Mouse (Mus musculus) adrenal gland, postnatal 10 days (tissue): ENCODE data around the gene Rcor2. TPM values are rescaled to one million over a fixed set of nuclear protein-coding genes. Genes with fewer than 3 reads are reported as not detected.

Experiments
- DNase-seq: peaks from one replicate; pipeline ENCODE4 v3.0.0; 2021; ENCODE audit warnings: mixed read lengths
- total RNA-seq, 2 experiments: library from RNA; stranded (reverse); gene quantifications; 2 replicates each; pipeline ENCODE4 v1.2.3; 2021

Gene Rcor2
- total RNA-seq, 2 experiments from 2014 or later = 4.5 to 7.6 TPM

DNA sequence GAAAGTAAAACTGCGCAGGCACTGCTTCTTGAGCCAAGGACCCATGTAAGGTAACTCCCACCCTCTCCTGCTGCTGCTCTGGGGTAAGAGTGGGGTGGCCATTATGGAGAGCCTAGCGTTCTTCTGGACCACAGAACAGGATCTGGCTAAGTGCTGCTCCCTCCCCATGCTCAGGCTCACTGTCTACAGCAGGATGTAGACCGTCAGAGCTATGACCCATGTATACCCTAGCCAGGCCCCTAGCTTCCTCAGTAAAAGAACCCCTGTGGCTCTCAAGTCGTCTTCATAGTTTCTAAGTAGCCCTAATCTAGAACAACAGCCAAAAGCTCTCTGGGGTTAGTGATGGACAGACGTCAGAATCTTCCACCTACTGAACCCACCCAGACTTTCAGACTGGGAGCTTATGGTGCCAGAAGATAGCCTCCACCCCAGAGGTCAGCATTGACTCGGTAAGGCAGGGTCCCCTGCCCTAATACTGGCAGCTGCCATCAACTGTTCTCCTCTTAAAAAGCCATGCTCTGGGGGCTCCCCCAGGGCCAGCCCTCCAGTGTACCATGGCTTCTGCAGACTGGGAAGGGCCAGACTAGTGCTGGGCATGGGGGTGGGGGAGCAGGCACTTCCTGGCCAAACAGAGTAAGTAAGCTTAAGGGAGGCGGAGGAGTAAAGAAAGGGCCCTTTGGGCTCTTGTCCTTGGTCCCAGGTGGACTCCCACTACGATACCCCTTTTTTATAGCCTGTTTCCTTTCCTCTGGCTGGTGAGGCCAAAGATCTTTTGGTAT, 27.2 kb downstream of the Rcor2 start:
- no peak for DNase-seq

DNA sequence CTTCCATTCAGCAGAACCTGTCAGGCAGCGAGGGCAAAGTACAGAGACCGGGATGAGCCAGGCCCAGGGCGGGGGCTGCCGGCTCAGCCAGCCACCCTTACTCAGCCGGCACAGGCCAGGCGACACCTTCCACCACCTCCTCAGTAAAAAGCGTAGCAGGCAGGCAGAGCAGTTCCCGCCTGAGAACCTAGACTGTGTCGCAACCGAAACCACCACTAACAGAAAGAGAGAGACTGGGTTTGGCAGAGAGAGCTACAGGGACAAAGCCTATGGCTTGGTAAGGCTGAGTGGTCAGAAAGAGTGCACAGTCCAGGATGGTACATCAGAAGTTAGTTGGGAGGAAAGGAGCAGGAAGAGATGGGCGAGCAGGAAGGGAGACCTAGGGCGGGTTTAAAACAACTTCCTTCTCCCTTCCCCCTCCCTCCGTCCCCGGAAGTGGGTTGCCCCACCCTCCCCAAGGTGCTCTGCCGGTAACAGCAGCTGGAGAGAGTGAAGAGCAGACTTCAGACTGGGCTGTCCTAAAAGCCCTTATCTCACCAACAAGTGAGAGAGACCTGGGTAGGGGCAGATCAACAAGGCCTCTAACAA, 28.0 kb downstream of the Rcor2 start:
- DNase-seq = peak; percentile 37

DNA sequence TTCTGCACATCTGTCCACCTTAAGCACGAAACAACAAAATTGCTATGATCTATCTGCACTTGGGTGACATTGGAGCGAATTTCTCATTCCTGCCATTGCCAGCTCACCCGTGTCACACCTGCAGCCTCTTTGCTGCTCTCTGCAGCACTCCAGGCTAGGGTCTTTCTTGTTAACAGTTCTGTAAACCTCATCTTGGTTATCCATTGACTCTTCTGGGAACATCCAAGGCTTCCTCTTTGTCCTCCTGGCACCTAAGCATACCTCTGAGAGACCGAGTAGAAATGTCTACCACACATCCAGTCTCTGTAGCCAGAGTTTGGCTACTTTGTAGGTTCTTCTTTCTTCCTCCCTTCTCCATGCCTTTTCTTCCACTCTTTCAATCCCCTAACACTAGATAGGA, 28.8 kb downstream of the Rcor2 start:
- no peak for DNase-seq

DNA sequence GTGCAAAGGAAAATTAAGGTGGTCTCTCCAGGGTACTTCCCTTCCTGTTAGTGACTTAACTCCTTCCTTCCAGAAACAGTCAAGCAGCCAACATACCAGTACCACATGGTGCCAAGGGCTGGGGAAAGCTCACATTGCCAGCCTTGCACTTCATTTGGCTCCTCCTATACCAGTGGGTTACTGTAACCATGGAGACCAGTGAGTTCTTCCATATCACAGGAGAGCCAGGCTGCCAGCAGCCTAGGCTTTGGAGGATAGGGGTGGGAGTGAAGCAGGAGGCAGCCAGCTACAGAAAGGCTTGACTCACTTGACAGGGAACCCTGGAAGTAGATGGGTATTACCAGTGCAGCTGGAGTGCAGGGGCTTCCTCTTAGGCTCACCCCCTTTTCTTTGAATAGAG, 31.9 kb downstream of the Rcor2 start:
- DNase-seq = no peak

DNA sequence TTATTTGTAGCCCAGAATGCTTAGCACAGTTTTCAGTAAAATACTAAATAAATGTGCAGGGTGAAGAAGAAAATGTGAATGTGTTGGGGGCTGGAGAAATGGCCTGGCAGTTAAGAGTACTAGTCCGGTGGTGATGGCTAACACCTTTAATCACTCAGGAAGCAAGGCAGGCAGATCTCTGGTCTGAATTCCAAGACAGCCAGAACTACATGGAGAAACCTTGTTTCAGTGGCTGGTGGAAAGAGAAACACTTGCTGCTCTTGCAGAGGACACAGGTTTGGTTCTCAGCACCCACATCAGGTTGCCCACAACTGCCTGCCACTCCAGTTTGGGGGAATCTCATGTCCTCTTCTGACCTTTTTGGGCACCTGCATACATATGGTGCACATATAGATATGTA, 33.0 kb downstream of the Rcor2 start:
- DNase-seq = no peak

DNA sequence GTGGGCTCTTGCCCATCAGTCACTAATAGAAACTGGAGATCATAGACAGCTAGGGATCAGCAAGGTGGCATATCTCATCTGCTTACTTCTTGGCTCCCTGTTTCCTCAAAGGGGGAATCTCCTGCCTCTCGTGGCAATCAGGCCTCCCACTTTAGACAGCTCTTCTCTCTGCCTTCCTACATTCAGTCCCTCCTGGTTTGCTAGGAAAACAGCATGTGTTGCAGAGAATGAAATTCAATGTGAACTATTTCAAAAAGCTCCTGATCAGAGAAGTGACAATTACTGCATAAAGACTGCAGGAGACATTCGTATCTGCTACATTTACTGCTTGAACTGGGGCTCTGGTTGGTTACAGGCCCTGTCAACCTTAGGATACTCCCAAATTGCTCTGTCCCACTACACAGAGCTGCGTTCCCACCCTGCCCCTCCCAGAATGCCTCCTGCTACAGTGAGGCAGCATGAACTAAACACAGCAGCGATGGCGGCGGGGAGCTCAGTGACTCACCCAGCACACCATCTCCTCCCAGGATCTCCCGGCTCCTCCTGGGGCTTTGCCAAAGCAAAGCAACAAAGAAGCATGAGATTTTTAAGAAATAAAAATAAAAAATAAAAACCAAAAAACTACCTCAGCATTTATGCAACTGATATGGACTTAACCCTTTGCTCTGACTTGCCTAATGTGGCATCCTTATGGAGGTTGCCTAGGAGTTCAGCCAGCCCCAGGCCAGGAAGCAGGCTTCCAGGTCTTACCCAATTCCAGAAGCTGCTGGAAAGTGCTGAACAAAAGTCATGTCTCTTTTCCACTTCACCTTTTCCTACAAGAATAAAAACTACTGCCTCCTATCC, 34.7 kb downstream of the Rcor2 start:
- DNase-seq = peak; percentile 71

DNA sequence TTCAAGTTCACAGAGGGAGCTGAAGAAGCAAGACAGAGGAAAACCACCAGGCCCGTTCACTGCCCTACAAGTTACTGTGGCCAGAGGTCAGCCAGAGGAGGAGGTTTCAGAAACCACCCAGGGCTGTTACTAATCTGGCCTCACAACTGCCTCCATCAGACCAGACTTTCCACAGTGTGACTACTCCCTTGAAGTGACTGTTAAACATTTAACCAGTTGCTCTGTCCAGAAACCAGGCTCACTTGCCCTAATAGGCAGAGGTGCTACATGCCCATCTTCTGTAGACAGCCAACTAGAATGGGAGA, 35.3 kb downstream of the Rcor2 start:
- DNase-seq = no peak

DNA sequence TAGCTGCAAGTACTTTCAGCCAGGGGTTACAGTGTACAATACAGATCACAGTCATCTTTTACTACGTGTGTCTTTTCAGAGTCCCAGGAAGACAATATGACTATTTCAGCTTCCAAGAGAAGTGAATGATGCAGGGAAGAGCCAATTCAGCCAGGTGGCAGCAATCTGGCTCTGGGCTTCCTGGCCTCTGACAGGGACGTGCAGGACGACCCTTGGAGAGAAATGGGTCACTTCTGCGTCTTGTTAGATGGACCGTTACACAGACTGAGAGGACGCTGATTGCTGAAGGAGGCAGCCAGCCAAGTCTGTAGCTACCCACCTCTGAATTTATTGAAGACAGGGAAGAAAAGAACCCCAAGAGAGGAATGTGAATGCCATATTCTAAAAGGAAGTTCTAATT, 36.7 kb downstream of the Rcor2 start:
- no peak for DNase-seq

DNA sequence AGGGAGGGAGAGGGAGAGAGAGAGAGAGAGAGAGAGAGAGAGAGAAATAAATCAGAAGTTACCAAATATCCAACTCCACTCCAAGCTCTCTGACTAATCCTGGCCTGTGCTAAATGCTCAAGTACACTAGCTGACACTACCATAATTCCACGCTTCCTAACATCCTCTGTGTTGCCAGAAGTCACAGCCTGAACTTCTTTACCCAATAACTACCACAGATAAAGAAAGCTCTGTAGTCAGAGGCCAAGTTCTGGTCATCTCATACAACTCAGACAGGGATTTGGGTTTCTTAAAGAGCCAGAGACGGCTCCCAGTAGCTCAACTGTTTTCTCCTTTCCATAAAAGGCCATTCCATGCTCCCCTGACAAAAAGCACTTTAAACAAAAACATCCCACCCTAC, 37.7 kb downstream of the Rcor2 start:
- DNase-seq = no peak

DNA sequence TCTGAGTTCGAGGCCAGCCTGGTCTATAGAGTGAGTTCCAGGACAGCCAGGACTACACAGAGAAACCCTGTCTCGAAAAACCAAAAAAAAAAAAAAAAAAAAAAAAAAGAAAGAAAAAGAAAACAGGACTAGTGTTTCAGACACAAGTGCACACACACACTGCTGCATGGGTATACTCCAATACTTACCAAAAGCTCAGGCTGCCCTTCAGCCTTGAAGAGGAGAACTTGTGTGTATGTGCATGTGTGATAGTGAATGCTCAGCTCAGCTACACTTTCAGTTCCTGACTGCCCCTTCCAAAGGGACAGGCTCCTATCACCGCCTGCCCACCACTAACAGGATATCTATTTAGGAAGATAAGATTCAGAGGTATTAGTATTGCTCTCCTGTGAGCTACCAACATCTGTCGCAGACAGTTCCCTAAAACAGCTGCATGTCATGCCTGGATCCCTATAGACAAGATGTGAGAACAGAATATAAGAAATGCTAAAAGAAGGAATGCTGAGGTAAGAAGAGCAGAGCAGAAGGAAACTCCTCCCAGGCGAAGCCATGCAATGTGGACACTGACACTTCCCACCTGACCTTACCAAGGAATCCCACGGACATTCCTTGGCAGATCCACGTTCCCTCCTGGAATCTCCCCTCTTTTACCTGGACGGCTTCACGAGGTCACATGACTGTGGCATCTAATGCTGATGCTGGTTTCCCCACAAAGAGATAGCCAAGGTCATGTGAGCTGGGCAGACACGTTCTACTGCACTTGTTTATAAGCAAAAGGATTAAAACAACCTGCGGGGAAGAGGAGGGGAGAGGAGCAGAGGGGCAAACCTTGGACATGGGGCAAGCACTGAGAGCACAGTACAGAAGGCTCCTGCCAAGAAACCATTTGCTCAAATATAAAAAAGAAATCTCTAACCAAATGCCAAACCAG, 38.5 kb downstream of the Rcor2 start:
- no peak for DNase-seq

DNA sequence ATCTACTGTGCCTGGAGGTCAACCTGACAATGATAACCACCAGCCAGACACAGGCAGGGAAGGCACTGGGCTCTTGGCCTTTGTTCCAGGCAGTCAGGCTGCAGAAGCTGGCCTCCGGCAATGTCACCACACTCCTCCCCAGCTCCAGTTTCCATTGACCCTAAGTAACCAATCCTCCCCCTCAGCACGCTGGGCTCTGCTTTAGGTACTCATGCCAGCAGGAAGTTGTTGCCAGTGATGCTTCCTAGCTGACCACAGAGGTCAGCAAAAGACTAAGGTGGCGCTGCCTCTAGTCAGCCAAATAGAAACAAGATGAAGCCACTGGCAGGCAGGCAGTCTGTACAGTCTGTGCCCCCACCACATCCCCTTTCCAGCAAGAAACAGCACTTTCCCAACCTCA, 39.8 kb downstream of the Rcor2 start:
- peak; percentile 48 for DNase-seq

DNA sequence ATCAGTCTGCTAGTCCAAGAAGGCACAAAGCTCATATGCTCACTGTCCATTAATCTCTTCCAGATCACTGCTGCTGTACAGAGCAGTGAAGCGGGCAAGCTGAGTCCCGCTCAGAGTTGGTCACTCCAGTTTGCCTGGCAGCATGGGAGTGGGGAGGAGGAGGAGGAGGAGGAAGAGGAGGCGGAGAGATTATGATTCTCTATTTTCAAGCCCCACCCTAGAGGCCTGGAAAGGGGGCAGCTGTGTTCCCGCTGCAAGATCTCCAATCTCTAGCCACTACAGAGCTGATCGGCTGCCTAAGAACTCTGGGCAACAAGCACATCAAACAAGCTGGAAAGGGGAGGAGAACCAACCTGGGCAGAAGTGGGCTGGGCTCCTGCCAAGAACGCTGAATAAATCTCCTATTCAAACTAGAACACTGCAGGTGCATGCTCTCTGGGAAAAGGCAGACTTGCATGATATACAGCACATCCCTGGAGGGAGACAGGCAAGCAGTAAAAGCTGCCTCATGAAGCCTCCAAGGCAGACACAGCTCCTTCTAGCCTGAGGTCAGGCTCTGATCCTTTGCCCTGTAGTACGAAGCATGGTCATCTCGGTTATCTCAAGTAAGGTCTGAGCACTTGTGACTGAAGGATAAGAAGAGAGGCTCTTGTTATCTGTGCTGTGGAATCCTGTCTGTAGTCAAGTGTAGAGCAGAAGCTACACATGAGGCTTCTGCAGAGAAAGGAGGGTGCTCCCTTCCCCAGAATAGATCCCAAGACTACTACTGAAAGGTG, 41.1 kb downstream of the Rcor2 start:
- peak; percentile 52 for DNase-seq

DNA sequence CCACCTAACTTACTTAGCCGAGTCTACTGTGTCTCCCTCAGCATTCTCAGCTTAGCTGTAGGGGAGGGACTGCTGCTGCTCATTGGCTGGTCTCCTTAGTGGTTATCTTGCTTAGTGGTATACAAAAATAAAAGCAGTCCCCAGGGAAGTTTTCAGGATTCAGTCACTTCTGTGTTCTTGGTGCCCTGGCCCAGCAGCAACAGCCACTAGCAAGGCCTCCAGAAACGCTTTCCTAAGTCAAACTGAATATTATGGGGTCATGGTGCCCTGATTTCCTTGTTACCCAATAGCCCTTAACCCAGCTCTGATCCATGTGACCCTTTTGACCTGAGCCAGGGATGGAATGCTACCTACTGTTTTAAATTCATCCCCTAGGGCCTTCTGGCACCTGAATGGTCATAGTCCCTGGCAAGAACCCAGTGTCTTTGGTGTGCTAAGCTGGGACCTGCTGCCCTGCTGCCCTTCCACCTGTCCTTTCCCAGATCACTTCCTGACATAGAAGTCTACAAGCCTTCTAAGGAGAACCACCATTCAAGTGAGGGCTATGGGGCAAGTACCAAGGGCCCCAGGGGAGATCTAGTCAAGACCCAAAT, 42.7 kb downstream of the Rcor2 start:
- DNase-seq = peak; percentile 36

DNA sequence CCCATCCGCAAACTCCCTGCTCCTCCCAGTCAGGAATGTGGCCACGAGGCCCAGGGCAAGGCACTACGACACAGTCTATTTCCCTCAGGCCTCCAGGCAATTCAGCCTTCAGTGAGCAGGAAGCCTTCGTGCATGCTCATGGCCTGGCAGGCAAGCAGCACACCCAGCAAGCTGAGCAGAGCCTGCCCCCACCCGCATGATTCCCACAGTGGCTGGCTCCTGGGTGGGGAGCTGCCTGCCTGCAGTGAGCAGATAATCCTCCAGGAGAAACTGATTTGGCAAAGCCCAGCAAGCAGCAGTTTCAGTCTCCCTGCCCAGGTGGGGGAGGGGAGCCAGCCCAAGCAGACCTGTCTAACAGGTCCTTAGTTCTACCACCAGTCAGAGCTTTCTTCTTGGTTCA, 43.6 kb downstream of the Rcor2 start:
- DNase-seq = peak; percentile 65

DNA sequence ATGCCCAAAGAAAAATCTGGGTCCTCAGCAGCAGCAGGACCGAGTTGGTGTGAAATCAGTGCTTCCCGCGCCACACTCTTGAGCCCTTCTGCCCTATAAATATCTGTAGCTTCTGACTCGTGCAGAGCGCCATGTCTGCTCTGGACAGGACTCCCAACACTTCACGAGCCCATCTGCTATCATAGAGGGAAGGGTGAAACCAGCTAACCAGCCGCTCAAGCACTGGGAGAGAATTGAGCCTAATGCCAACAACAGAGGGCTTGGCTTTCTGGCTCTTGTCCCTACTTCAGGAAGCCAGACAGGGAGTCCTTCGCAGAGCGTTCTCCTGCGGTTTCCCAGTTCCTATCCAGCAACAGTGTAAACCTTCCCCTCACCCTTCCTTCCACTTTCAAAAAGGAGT, 44.2 kb downstream of the Rcor2 start:
- DNase-seq = peak; percentile 47

DNA sequence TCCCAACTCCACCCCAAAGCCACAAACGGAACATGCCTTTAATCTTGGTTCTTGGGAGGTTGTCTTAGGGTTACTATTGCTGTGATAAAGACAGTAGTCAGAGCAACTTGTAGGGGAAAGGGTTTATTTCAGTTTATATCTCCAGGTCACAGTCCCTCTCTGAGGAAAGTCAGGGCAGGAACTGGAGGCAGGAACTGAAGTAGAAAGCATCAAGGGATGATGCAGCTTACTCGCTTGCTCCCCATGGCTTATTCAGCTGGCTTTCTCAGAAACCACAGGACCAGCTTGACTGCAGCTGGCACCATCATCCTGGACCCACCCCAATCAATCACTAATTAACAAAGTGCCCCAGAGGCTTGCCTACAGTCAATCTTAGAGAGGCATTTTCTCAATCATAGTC, 46.5 kb downstream of the Rcor2 start:
- no peak for DNase-seq

DNA sequence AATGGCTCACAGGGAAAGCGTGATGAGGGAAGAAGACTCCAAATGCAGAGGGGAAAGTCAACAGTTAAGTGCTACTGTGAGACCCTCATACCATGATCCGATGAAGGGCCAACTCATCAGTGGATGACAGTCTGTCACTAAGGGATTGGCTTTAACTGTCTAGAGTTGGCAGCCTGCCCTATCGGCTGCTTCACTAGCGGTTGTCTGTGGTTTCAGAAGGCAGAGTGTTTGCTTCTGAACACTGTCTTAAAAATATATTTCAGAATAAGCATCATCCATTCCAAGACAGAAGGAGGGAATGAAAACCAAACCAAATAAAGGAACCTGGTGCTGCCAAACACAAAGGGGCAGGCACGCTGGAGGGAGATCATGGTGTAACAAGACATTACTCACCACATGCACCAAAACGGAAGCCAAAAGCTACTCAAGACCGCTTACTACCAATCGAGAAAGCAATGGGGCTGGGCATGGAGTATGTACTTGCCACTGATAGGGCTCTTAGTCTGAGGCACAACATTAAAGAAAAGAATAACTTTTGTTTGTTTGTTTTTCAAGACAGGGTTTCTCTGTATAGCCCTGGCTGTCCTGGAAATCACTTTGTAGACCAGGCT, 48.0 kb downstream of the Rcor2 start:
- peak; percentile 43 for DNase-seq

DNA sequence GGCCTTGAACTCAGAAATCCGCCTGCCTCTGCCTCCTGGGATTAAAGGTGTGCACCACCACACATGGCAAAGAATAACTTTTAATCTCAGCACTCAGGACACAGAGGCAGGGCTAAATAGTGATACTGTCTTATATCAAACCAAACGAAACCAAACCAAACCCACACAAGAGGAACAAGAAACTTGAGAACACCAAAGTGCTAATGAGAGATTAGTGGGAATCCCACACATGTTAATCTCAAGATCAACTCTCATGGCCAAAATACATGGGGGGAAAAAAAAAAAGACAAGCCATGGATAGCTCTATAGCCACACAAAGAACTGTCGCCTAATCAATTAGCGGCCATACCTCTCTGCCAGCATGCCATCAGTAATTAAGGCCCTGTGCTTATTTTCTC, 48.5 kb downstream of the Rcor2 start:
- DNase-seq = no peak

DNA sequence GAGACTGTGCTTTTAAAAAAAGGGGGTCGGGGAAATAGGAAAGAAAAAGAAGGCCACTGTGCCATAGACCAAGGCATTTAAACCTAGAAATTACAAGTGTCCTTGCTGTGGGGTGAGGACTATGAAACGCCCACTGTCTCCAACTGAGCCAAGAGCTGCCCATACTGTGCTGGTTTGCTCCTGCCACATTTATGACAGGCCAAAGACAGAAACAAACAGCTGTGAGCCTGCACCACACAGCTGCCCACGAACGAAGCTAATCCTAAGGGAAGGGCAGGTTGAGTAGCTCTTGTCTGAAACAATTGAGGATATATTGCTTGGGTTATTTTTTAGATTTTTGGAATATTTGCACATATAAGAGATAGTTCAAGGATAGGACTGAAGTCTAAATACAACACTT, 49.7 kb downstream of the Rcor2 start:
- no peak for DNase-seq

DNA sequence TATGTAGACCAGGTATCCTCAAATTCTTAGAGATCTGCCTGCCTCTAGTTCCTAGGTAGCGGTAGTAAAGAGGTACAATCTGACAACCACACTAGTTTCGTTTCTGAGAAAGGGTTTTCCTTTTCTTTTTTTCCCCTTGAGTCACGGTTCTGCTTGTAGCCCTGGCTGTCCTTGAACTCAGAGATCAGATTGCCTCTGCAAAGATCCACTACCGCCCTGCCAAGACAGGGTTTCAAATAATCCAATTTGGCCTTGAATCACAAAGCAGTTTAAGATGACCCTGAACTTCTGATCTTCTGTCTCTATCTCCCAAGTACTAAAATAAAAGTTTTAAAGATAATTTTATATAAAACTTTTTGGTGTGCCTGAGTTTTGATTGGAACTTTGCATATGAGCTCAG, 50.6 kb downstream of the Rcor2 start:
- no peak for DNase-seq

DNA sequence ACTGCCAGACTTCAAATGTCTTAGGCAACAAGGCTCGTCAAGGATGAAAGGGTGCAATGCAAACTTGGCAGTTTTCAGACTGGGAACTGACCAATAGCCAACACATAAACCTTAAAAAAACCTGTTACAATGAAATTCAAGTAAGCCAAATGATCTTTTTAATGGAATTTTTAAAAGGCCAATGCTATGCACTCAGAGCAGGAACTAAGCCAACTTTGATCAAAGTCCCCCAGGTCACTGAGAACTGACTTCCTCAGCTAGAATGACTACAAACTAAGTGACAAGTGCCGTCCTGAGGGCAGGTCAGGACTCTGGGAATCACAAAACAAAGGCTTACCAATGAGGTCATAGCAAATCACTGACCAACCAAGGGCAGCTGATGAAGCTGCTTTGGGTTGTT, 53.1 kb downstream of the Rcor2 start:
- no peak for DNase-seq
